Mouse (Mus musculus) frontal cortex, adult 2 months (tissue): ENCODE data around the gene Gm17304. TPM values are rescaled to one million over a fixed set of nuclear protein-coding genes. Genes with fewer than 3 reads are reported as not detected.

Experiments used
- DNase-seq, 2 experiments: peaks; one replicate each; pipeline ENCODE4 v3.0.0; 2022; ENCODE audit warnings: low spot score in 1 of 2; ENCODE audit errors: extremely low spot score in 1 of 2
- polyA plus RNA-seq: library from polyadenylated mRNA; depleted of rRNA; stranded (reverse); fragments of >200 nt; gene quantifications from 2 replicates; pipeline ENCODE4 v1.2.3, GENCODE M21; 2012; rRNA removed

The Gm17304 gene
- polyA plus RNA-seq, 1 experiment = not detected

DNA sequence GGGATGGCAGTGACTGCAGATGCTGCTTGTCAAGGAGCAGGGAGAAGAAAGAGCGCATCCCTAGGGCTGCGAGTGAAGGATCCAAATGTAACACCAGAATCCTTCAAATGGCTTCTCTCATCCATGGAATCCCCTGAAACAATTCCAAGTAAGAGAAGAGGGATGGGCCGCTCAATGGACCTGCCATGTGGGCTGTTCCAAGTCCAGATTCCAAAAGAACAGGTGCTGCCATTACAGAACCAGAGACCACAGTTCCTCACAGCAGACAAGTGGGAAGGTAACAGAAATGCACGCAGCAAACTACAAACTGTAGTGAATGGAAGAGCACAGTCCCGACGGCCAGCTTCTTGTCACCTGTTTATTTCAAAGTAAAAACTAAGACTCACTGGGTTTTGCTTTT lies 11.5 kb downstream of the Gm17304 start:
- no peak for DNase-seq

DNA sequence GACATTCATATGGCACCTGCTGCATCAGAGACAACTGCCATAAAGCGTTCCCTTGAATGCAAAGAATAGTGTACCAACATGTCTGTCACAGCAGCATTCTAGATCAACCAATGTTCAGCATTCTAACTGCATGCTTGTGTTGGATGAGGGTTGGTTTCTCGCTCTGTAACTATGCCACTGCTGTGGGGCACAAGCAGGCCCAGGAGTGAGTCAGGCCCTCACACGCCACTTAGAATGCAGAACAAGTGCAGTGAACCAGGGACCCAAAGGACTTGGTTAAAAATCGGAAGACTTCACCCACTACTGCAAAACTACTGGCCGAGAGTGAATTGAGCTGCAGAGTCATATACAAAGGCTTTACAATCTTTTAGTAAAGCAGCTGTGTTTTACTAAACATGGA lies 13.3 kb downstream of the Gm17304 start:
- no peak for DNase-seq

DNA sequence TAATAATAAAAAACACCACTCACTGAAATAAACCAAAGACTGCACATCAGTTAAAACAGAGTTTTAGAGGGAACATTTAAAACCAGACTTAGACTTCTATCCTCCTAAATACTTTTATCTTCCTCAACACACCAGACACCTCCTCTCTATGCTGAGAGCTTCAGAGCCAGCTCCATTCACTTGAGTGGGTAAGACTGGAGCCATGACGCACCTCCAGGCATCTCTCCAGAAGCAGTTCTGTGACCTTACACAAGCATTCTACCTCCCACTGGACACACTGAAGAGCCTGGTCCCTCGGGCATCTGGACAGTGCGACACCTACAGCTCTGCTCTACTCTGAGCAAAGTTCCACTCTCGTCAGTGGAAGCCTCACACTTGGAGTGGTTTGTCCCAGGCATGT lies 14.4 kb downstream of the Gm17304 start:
- DNase-seq = peak in 1 of 2 experiments; percentile 41

DNA sequence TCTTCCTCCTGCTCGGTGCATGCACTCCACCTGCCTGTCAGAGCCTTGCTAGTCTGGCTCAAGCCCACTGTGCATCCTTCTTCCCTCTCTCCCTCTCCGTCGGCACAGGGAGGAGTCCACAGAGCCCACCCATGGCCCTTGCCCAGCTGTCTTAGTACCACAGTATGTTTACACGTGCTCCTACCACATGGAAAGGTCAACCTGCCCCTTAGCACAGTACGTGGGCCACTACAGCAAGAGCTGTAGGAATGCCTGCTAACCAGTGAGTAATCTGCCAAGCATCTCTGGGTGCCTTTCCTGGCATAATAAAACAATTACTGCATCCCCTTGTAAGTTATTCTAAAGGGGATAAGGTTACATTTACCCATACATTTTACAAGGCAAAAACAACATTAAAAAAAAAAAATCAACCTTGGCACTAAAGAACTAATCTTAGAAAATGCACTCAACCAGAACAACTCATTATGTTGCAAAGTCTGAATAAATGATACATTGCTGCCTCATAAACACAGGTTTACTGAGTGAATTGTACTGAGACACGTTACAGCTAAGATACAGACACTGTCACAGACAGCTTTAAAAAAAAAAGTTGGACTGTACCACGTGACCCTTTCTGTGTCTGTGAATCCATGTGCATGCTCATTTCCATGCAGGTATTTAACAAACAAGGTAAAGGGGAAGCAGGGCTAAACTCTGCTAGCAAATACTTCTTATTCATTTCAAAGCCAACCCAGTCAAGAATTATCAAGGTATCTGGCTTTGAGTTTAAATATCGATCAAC lies 19.7 kb downstream of the Gm17304 start:
- DNase-seq = no peak

DNA sequence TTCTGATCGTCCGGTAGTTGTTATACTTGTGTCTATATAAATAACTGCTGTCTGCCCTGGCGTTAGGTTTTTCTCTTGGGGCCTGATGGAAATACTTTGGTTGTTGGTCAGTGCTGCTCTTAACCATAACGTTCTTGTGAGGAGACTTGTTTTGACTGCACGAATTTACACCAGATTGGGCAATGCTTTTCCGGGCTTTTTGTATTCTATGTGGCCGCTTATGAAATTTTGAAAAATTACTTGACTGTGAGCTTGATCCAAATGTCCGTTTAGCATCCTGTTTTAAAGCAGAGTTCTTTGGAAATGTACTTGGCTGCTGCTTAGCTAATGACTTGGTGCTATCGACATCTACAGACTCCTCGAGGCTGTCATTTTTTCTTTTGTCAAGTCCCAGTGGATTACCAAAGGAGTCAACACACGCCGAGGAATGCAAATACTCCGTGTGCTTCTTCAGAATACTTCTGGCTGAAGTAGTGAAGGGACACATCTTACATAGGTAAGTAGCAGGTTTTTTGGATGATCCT lies 27.6 kb downstream of the Gm17304 start:
- DNase-seq = no peak

DNA sequence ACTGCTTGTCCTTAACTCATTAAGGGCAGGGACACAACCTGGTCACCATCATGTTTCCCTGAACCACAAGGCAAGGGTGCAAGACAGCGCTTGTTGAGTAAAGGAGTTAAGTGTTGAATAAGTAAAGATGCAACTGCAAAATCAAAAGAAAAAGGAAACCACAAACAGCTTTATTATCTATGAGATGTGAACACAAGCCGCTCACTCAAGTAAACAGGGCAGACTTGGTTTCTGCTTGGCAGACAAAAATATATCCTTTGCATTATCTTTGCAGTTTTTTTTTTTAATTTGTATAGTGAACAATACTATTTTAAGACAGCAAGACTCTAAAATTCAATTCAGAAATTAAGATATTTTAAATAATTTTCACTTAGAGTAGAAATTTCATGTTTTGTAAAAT lies 30.7 kb downstream of the Gm17304 start:
- no peak for DNase-seq

DNA sequence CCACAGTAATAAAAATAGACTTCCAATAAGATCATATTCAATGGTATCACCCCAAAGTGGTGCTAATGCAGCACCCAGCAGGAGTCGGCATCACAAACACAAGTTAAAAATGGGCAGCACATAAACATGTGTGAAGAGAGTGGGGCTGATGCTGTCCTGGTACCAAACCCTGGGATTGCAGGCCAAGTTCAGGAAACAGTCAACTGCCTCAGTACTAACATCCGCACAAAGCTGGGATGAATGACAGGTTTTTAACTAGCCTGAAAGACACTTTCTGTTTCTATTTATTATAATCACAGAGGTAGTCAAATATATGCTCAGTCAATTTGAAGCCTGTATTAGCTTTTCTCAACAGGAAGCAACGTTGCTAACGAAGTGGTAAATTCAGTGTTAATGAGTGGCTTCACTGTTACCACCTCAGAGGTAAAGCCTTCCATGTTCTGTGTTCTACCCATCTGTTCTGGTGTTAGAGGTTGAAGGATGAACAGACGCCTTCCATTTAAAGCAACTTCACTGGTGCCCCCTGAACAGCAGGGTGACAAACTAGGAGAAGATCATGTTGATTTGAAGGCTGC lies 31.4 kb downstream of the Gm17304 start:
- no peak for DNase-seq

DNA sequence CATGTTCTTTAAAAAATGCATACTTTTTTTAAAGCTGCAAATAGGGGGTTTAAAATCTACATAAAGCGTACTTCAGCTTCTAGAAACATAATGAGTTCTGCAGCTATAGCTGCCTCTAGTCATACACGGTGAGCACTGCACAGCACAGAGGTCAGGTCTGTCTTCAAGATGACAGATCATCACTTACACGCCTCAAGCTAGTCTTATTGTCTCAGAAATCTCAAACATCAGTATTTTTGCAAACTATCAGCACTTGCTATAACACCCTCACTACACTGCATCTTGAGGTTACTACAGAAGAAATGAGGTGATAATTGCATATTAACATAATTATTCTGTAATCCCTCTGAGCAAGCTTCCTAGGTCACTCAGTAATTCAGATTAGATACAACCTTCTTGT lies 33.0 kb downstream of the Gm17304 start:
- no peak for DNase-seq

DNA sequence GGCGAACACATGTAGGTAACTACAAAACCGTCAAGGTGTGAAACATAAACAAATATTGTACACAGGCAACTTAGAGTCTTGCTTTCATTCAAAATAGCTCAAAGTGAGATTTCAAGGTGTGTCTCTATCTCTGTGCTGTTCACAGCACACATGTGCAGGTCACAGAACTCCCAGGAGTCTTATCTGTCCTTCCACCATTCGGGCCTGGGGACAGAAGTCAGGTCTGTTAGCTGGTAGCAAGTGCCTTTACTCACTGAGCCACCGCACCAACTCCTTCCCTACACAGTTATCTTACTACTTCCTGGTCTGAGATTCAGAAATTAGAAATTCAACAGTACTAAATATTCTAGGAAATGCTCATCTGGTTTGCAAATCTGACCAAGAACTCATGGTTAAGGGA lies 34.5 kb downstream of the Gm17304 start:
- DNase-seq = no peak

DNA sequence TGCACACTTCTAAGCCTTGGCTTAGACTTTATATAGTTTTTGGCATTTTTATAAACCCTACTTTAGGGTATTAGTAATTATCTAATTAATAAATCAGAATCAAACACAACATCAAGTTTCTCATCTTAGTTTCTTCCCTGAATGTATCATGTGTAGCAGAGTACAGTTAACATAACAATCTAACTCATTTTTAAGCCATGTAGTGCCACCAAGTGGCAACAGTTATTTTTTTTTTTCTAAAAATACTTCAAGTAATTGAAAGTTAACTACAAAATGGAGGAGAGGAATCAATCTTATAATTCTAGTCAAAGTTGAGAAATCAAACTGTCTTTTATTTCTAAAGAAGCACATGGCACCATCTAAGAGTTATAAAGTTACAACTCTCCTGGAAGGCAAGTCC lies 40.5 kb downstream of the Gm17304 start:
- DNase-seq = peak in 1 of 2 experiments; percentile 15

DNA sequence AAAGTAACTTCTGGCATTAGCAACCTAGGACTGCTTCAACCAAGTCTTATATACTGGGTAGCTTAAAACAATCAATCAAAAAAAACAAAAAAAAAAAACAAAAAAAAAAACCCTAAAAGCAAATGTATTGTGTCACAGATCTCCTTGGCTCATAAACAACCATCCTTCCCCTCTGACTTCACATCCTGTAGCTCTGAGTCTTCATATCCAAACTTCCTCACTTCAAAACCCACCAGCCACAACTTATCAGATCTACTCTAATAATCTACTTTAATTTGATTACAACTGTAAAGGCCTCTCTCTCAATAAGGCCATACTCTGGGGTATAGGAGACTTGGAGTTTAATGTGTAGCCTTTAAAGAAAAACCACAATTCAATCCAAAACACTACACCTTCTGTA lies 41.1 kb downstream of the Gm17304 start:
- no peak for DNase-seq

DNA sequence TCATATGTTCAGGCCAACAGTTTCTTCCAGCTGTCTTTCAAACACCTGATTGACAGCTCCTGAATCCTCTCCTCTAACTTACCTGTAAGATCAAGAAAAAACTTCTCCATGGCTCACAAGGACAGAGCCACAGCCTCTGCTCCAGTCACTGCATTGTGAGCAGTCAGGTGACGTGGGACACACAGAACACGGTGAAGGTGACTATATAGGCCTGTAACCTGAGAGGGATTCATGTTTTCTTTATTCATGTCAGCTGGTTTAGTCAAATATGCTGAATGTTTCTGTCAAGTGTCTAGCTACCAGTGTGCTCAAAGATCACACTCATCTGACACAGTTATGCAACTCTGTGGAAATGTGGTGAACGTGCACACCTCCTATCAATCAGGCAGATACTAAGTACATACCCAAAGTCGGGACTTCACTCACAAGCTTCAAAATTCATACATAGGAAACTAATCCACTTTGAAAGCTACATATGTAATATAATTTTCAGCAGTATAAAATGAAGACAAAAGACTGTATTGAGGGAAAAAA lies 43.4 kb downstream of the Gm17304 start:
- no peak for DNase-seq

DNA sequence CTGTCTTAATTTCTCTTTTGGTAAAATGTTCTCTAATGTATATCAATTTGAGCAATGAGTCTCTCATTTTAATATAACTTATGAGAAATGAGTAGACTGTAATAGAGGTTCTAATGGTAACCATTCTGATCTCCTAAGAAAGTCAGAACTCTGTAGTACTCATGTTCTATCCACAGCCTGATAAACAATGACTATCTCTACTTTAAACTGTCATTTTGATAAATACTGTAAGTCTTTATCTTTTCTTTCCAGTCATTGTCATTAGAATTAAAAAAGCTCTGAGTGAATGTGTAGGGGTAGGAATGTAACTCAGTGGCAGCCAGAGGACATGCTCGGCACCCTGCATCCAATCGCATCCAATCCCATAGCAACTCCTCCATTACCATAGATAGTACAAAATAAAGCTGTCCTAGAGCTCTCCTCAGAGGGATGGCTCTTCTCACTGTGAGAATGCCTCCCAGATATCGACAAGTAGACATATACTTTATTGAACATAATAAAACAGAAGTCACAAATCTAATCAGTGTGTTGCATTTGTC lies 44.0 kb downstream of the Gm17304 start:
- DNase-seq = no peak

Other genes with a start within 250 kb of the Gm17304 start
- gene Barhl2, start 150.9 kb upstream of the Gm17304 start, polyA plus RNA-seq = 2.4 and 3.0 TPM in 2 replicates
- 38.7 and 41.3 TPM in 2 replicates for gene Zfp644, start 88.2 kb downstream of the Gm17304 start, polyA plus RNA-seq